Mouse (Mus musculus) megakaryocyte, embryonic 14.5 days (primary cell): ENCODE measurements around the gene Xpnpep2.

ENCODE experiments used
- FLI1 ChIP-seq: IDR thresholded peaks from 2 replicates; pipeline ENCODE4 v1.6.1; 2012; ENCODE audit warnings: low read length, inconsistent platforms, mixed read lengths
- GATA1 ChIP-seq: IDR thresholded peaks from 3 replicates; pipeline ENCODE4 v1.6.1; 2012; ENCODE audit warnings: mixed read lengths, low read length, inconsistent platforms, borderline replicate concordance

GRCm38 (mm10) chrX:48062481-48062880 is 46.0 kb upstream of the Xpnpep2 start:
- TF ChIP-seq GATA1 (no peak), FLI1 (no peak)
